8 mouse cellular contexts compared by ENCODE assay signal in the genomic region with DNA sequence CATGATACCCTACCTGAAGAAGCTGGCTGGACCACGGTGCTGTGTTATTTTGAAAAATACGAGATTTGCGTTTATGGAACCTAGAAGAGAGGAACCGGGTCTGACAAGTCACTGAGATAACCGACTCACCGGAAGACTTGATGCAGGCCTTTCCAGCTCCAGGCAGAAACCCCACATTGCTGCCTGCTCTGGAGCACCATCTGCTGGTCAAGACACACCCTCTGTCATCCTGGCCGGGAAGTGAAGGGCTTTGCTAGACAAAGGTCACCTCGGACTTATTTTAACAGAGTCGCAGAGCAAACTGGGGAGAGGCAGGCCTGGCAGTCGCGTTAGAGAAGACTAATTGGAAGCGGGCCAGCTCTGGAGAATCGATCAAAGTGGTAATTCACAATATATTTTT.
A peak's percentile ranks its signal among the peaks of the same experiment; 100 is the strongest.
DNase-seq lines count a peak whose midpoint lies in the region; ATAC-seq lines count a peak whose summit lies in the region.

No protein-coding gene starts in this region.

- H3K27ac ChIP-seq in hindbrain, embryonic 10.5 days = no peak overlapping the region
- no peak overlapping the region for H3K27ac ChIP-seq in lung, embryonic 15.5 days

- no peaks in the 10 kb centered on the region for H3K4me1 ChIP-seq in hindbrain, embryonic 10.5 days (replicated peaks)
- H3K4me1 ChIP-seq in lung, embryonic 15.5 days = no peaks in the 10 kb centered on the region

- peak; percentile 82; the same call in 1 of the 2 replicates for ATAC-seq in lung, embryonic 15.5 days (ENCODE audit: borderline replicate concordance, extremely low read depth, low FRiP score, low TSS enrichment)

- H3K4me2 ChIP-seq in lung, embryonic 15.5 days = no peak overlapping the region

- no peaks in the 10 kb centered on the region for H3K36me3 ChIP-seq in hindbrain, embryonic 10.5 days
- H3K36me3 ChIP-seq in lung, embryonic 15.5 days = no peaks in the 10 kb centered on the region

- peak; percentile 80 for DNase-seq in ES-CJ7 (ENCODE audit: low read depth, low spot score)
- DNase-seq in cerebellum, adult 18-20 months = peak; percentile 41 to 45
- DNase-seq in forelimb bud, embryonic 11.5 days (ENCODE audit: low read depth, low spot score) = peak; percentile 73
- DNase-seq in hindbrain, embryonic 10.5 days (ENCODE audit: low spot score) = peak; percentile 84
- peak; percentile 37 to 63 for DNase-seq in layer of hippocampus, adult 8-10 months (ENCODE audit: low spot score in 2 of 2)
- peak; percentile 33 for DNase-seq in retina, adult 2 months (ENCODE audit: low read depth, low spot score)
- peak; percentile 71 to 72 for DNase-seq in thymus, postnatal 36 days

- H3K9ac ChIP-seq in lung, embryonic 15.5 days = no peak overlapping the region

- no peaks in the 10 kb centered on the region for H3K27me3 ChIP-seq in hindbrain, embryonic 10.5 days (ENCODE audit: insufficient read depth, poor library complexity, severe bottlenecking)
- no peaks in the 10 kb centered on the region for H3K27me3 ChIP-seq in lung, embryonic 15.5 days

- 17% methylated on average over 13 of the region's 13 CpGs for WGBS in hindbrain, embryonic 10.5 days
- WGBS in lung, embryonic 15.5 days = 6% methylated on average over 13 of the region's 13 CpGs

- H3K9me3 ChIP-seq in hindbrain, embryonic 10.5 days = no peaks in the 10 kb centered on the region
- H3K9me3 ChIP-seq in lung, embryonic 15.5 days = no peaks in the 10 kb centered on the region

- H3K4me3 ChIP-seq in hindbrain, embryonic 10.5 days = no peak overlapping the region
- H3K4me3 ChIP-seq in lung, embryonic 15.5 days = no peak overlapping the region

Comparison
In these comparisons a context has a peak if more than half of its experiments do, and no peak if none do; other contexts are left out.
1. DNase-seq: peak in every context shown above with its lines; median percentile 84 in hindbrain, embryonic 10.5 days; 80 in ES-CJ7; 73 in forelimb bud, embryonic 11.5 days; 72 in thymus, postnatal 36 days; 50 in layer of hippocampus, adult 8-10 months; 43 in cerebellum, adult 18-20 months; 33 in retina, adult 2 months.